Mouse (Mus musculus) embryonic facial prominence, embryonic 12.5 days (tissue): ENCODE results near the gene Prickle4. TPM values are rescaled to one million over a fixed set of nuclear protein-coding genes. Genes with fewer than 3 reads are reported as not detected.

ENCODE experiments used
- ATAC-seq: fragments of 200-750 bp; cut with Nextera tagmentation; 2 replicates; pipeline ENCODE4 v1.8.0; 2017; ENCODE audit not compliant: insufficient number of reproducible peaks, insufficient read depth, low FRiP score, low TSS enrichment
- H3K27ac ChIP-seq: fragments of 300-500 bp; sonication (generic); 2 replicates; pipeline ENCODE4 v1.5.1; 2016; ENCODE audit warnings: mild to moderate bottlenecking
- H3K27me3 ChIP-seq: fragments of 300-500 bp; sonication (generic); 2 replicates; pipeline ENCODE4 v1.6.1; 2016; ENCODE audit warnings: mild to moderate bottlenecking, moderate library complexity
- H3K36me3 ChIP-seq: fragments of 300-500 bp; sonication (generic); 2 replicates; pipeline ENCODE4 v1.6.1; 2016; ENCODE audit warnings: mild to moderate bottlenecking
- H3K4me1 ChIP-seq: fragments of 300-500 bp; sonication (generic); 2 replicates; pipeline ENCODE4 v1.6.1; 2016
- H3K4me2 ChIP-seq: fragments of 300-500 bp; sonication (generic); replicated peaks from 2 replicates; pipeline ENCODE4 v1.6.1; 2016; ENCODE audit warnings: mild to moderate bottlenecking, moderate library complexity
- H3K4me3 ChIP-seq: fragments of 300-500 bp; sonication (generic); 2 replicates; pipeline ENCODE4 v1.5.1; 2016; ENCODE audit warnings: mild to moderate bottlenecking
- H3K9ac ChIP-seq: fragments of 300-500 bp; sonication (generic); 2 replicates; pipeline ENCODE4 v1.6.1; 2016; ENCODE audit warnings: mild to moderate bottlenecking, moderate library complexity
- H3K9me3 ChIP-seq: fragments of 300-500 bp; sonication (generic); 2 replicates; pipeline ENCODE4 v1.6.1; 2016; ENCODE audit warnings: mild to moderate bottlenecking, moderate library complexity
- WGBS: fragments of 180-500 bp; shearing (Covaris S2); methylation state at CpG from one replicate; pipeline ENCODE4 v1.1.7; 2016; 5-methylcytosine and 5-hydroxymethylcytosine counted together
- polyA plus RNA-seq: library from polyadenylated mRNA; unstranded; fragments of >200 nt; fragmentation: Nextera tagmentation; extraction: Ambion mirVana; gene quantifications from 2 replicates; pipeline ENCODE4 v1.2.1, GENCODE M21; 2016

Gene Prickle4
- polyA plus RNA-seq, 1 experiment from 2014 or later: 1.2 TPM

DNA sequence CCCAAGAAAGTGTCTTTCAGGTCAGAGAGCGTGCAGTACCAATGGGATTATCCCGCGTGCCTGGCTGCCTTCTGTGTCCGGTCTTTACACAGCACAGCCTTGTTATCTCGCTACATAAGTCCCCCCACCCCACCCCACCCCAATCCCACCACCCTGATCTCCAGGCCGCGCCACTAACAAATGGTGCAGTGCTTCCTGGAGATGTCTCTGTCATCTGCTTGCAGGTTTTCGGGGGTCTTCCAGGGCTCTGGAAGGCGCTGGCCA is 6.3 kb downstream of the Prickle4 start, which contains the start of gene Tomm6:
Tomm6 (minus strand) TSS at position 43 of the 264 bp plus-strand sequence.
- Histone ChIP-seq H3K27me3 (no peaks in the 10 kb centered on the region), H3K4me2 (peak within 1 kb of the TSS; percentile 90), H3K9ac (peak within 1 kb of the TSS; percentile 77), H3K36me3 (peaks cover 23% of the 10 kb centered on the region), H3K4me1 (peaks cover 14% of the 10 kb centered on the region), H3K4me3 (peak within 1 kb of the TSS; percentile 74), H3K9me3 (no peaks in the 10 kb centered on the region), H3K27ac (peak within 1 kb of the TSS; percentile 86)
- ATAC-seq: no peak; the same call in none of the 2 replicates
- WGBS: 1% methylated on average over 9 of the region's 9 CpGs

DNA sequence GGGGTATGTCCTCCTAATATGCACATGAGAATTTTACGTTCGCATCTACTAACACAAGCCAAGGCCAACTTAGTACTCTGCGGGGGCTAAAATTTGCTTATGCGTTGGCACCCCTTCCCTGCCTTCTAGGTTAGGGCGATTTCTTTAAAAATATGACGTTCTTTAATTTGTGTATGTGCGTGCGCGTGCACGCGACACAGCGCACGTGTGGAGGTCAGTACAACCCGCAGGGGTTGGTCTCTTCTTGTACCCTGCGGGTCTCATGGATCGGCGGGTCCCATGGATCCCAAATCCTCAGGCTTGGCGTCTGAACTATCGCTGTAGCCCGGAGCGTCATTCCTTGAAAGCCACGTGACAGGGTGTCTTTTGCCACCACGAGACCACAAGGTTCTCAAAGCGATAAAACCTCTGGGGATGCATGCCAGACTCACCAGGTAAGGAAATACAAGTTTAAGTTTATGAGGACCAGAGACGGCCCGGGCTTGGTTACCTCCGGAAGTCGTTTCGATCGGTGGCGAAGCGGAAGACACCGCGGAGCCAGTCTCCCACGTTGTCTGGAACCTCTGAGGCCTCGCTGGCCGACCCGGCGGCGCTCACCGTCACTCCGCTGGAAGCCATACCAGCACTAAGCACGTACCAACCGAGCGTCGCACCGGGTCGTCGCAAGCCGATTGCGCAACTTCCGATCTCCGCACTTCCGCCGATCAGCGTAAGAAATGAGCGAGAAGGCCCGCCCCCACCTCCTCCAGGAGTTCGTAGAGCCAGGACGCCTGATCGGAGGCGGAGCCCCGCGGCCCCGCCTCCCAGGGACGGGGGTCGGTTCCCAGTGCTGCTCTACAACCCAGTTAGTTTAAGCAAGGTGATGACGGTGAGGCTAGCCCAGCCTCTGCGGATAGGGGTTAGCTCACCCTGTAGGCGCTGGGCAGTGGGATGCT is 6.9 kb downstream of the Prickle4 start:
- peak overlapping the region; percentile 74 for H3K4me3 ChIP-seq
- peak overlapping the region; percentile 90 for H3K4me2 ChIP-seq
- H3K27me3 ChIP-seq: no peaks in the 10 kb centered on the region
- peak overlapping the region; percentile 77 for H3K9ac ChIP-seq
- under 1% methylated on average over 70 of the region's 70 CpGs for WGBS
- ATAC-seq: peak; percentile 87
- H3K9me3 ChIP-seq: no peaks in the 10 kb centered on the region
- peaks cover 29% of the 10 kb centered on the region for H3K36me3 ChIP-seq
- H3K27ac ChIP-seq: peak overlapping the region; percentile 86
- peaks cover 14% of the 10 kb centered on the region for H3K4me1 ChIP-seq

DNA sequence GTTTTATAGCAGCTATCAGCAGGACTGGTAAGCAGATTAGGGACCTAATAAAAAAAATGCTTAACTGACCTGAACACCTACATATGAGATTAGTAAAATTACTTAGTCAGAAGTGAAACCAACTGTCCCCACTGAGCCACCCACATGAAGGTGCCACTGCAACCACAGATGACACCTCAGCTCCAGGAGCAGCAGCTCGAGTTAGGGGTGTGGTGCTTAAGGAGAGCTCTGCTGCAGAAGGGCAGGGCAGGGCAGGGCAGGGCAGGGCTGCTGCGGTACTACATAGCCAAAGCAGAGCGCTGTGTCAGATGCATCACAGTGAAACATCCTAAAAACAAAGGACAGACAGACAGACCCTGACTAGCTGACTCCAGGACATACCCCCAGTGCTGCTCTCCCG is 11.7 kb downstream of the Prickle4 start:
- Histone ChIP-seq H3K4me2 (no peak overlapping the region), H3K27ac (no peak overlapping the region), H3K27me3 (no peaks in the 10 kb centered on the region), H3K36me3 (peaks cover 66% of the 10 kb centered on the region), H3K4me1 (peaks cover 8% of the 10 kb centered on the region), H3K9me3 (no peaks in the 10 kb centered on the region), H3K4me3 (no peak overlapping the region), H3K9ac (no peak overlapping the region)
- ATAC-seq: no peak
- WGBS: 79% methylated on average over 4 of the region's 4 CpGs

DNA sequence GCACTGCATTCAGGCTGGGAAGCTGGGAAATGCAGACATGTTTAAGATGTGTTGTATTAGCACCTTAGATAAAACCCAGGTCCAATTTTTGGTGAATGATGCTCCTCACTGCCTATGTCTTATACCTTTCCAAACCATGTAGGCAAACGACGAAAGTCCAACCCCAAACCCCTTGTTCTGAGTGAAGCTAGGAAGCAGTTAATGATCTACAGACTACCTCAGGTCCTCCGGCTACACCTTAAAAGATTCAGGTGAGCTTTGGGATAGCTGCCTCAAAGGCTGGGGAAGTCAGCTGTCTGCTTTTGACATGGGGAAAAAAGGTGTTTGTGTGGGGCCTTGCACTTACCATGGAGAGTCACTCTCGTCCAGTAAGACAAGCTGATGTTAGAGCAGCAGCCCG is 15.8 kb downstream of the Prickle4 start:
- Histone ChIP-seq H3K4me2 (no peak overlapping the region), H3K9me3 (no peaks in the 10 kb centered on the region), H3K27ac (no peak overlapping the region), H3K36me3 (peaks cover 59% of the 10 kb centered on the region), H3K4me3 (no peak overlapping the region), H3K4me1 (0 out of 2 replicates have a peak, but pooled peaks cover 4% of the 10 kb centered on the region), H3K9ac (no peak overlapping the region), H3K27me3 (no peaks in the 10 kb centered on the region)
- no peak for ATAC-seq
- 83% methylated on average over 5 of the region's 5 CpGs for WGBS

DNA sequence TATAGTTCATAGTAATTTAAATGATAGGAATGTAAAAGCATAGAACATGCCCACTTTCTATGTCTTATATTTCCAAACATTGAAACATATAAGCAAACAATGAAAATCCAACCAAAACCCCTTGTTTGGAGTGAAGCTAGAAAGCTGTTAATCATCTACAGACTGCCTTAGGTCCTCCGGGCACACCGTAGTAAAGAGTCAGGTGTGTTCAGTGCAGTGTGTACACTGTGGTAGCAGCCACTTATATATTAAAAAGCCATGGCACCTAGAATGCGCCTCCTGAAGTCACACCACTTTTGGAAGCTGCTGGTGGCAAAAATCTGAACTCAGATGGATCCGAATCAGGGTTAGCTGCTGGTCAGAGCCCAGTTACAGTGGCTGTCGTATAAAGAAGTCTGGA is 16.3 kb downstream of the Prickle4 start:
- H3K4me1 ChIP-seq: 0 out of 2 replicates have a peak, but pooled peaks cover 7% of the 10 kb centered on the region
- no peak overlapping the region for H3K9ac ChIP-seq
- no peak overlapping the region for H3K27ac ChIP-seq
- no peak for ATAC-seq
- no peak overlapping the region for H3K4me2 ChIP-seq
- H3K36me3 ChIP-seq: peaks cover 54% of the 10 kb centered on the region
- H3K9me3 ChIP-seq: no peaks in the 10 kb centered on the region
- no peak overlapping the region for H3K4me3 ChIP-seq
- WGBS: 93% methylated on average over 5 of the region's 5 CpGs
- H3K27me3 ChIP-seq: no peaks in the 10 kb centered on the region

DNA sequence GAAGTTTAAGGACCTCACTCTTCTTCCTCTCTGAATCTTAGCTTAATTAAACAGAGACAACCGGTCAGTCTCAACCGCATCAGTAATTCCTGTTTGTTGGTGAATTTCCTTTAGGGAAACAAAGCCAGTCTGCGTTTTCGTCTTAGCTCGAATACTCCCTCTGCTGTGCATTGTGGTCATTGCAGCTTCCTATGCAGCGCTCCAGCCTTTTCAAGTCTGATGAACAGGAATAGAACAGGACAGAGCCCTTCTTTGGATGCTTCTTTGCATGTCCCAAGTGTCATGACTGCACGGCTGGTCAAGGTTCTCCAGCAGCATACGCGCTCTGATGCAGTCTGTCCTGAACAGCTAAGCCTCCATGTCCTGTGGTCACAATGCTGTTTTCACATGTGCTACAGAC is 18.0 kb downstream of the Prickle4 start:
- Histone ChIP-seq H3K36me3 (peaks cover 39% of the 10 kb centered on the region), H3K4me1 (peaks cover 20% of the 10 kb centered on the region), H3K27ac (no peak overlapping the region), H3K4me2 (no peak overlapping the region), H3K27me3 (0 out of 2 replicates have a peak, but pooled peaks cover 10% of the 10 kb centered on the region), H3K4me3 (no peak overlapping the region), H3K9ac (no peak overlapping the region), H3K9me3 (no peaks in the 10 kb centered on the region)
- WGBS: 21% methylated on average over 9 of the region's 9 CpGs
- no peak for ATAC-seq

DNA sequence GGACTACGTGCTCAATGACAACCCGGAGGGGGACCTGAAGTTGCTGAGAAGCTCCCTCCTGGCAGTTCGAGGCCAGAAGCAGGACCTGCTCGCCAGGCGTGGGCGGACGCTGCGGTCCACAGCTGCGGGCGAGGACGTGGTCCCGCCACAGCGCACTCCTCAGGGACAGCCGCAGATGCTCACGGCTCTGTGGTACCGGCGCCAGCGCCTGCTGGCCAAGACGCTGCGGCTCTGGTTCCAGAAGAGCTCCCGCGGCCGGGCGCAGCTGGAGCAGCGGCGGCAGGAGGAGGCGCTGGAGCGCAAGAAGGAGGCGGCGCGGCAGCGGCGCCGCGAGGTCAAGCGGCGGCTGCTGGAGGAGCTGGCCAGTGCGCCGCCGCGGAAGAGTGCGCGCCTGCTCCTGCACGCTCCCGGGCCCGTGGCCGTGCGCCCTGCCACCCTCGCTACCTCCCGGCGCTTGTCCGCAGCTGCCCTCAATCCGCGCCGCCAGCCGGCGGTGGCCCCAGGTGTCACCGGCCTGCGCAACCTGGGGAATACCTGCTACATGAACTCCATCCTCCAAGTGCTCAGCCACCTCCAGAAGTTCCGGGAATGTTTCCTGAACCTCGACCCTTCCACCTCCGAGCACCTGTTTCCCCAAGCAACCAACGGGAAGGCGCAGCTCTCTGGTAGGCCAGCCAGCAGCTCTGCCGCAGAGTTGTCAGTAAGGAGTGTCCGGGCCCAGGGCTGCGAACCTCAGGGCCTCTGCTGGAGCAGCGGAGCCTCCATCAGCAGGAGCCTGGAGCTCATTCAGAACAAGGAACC is 22.0 kb downstream of the Prickle4 start:
- peak overlapping the region; percentile 53 for H3K9ac ChIP-seq
- H3K36me3 ChIP-seq: peaks cover 11% of the 10 kb centered on the region; the same call in 1 of the 2 replicates
- ATAC-seq: peak; percentile 70
- H3K27me3 ChIP-seq: peaks cover 13% of the 10 kb centered on the region; the same call in 1 of the 2 replicates
- 4% methylated on average over 68 of the region's 68 CpGs for WGBS
- H3K4me3 ChIP-seq: peak overlapping the region; percentile 42
- H3K4me1 ChIP-seq: peaks cover 20% of the 10 kb centered on the region
- no peaks in the 10 kb centered on the region for H3K9me3 ChIP-seq
- 0 out of 2 replicates have a peak overlapping the region, but pooled peaks have one; percentile 7 for H3K27ac ChIP-seq
- peak overlapping the region; percentile 87 for H3K4me2 ChIP-seq

DNA sequence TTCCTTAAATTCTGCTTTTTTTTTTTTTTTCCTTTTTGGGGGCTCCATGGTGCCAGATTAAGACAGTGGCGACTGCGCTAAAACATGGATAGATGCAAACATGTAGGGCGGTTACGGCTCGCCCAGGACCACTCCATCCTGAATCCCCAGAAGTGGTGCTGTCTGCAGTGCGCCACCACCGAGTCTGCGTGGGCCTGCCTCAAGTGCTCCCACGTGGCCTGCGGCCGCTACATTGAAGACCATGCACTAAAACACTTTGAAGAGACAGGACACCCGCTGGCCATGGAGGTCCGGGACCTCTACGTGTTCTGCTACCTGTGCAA is 22.6 kb downstream of the Prickle4 start:
- H3K36me3 ChIP-seq: peaks cover 11% of the 10 kb centered on the region; the same call in 1 of the 2 replicates
- peak overlapping the region; percentile 87 for H3K4me2 ChIP-seq
- peaks cover 13% of the 10 kb centered on the region; the same call in 1 of the 2 replicates for H3K27me3 ChIP-seq
- H3K27ac ChIP-seq: 0 out of 2 replicates have a peak overlapping the region, but pooled peaks have one; percentile 7
- H3K9ac ChIP-seq: peak overlapping the region; percentile 53
- H3K9me3 ChIP-seq: no peaks in the 10 kb centered on the region
- H3K4me3 ChIP-seq: peak overlapping the region; percentile 42
- peaks cover 20% of the 10 kb centered on the region for H3K4me1 ChIP-seq
- 12% methylated on average over 14 of the region's 14 CpGs for WGBS
- peak; percentile 35; the same call in 1 of the 2 replicates for ATAC-seq

DNA sequence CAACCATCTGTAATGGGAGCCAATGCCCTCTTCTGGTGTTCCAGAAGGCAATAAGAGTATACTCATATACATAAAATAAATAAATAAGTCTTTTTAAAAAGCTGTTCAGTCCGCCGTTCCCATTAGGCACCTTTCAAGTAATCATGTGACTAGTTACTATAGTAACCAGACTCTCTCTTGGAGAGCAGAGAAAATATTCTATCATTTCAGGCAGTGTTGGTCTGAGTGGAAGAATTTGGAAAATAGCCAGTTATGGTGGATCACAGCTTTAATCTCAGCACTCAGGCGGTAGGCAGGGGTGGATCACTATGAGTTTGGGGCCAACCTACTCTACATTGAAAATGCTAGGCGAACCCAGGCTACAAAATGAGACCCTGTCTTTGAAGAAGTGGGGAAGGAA is 25.4 kb downstream of the Prickle4 start:
- no peak for ATAC-seq

DNA sequence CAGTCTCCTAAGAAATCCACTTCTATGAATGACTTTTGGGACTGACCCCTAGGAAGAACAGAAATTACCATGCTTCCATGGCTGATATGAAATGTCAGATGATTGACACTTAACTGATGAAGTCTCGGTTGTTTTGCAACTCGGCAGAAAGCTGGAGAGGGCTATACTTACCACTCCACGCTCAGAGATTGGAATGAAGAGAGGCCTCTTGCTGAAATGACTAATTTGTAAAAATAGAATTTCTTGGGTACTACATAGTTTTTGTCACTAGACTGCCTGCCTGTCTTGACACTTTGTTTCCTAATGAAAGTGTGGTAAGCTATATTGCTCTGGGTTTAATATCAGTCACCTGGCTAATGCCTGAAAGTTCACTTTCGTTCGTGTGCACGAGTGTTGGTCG is 30.1 kb downstream of the Prickle4 start:
- no peak for ATAC-seq
- 87% methylated on average over 7 of the region's 7 CpGs for WGBS
- H3K9ac ChIP-seq: no peak overlapping the region
- H3K4me1 ChIP-seq: no peaks in the 10 kb centered on the region
- no peak overlapping the region for H3K4me2 ChIP-seq
- no peak overlapping the region for H3K27ac ChIP-seq
- no peaks in the 10 kb centered on the region for H3K9me3 ChIP-seq
- H3K4me3 ChIP-seq: no peak overlapping the region
- no peaks in the 10 kb centered on the region for H3K36me3 ChIP-seq
- no peaks in the 10 kb centered on the region for H3K27me3 ChIP-seq

More for the DNA sequence above, 25.4 kb downstream of the Prickle4 start:
- Histone ChIP-seq H3K27ac (no peak overlapping the region), H3K4me3 (no peak overlapping the region), H3K4me2 (no peak overlapping the region), H3K27me3 (peaks cover 13% of the 10 kb centered on the region; the same call in 1 of the 2 replicates), H3K4me1 (peaks cover 20% of the 10 kb centered on the region), H3K9me3 (no peaks in the 10 kb centered on the region), H3K36me3 (no peaks in the 10 kb centered on the region), H3K9ac (no peak overlapping the region)
- WGBS: 81% methylated on average over 4 of the region's 4 CpGs

DNA sequence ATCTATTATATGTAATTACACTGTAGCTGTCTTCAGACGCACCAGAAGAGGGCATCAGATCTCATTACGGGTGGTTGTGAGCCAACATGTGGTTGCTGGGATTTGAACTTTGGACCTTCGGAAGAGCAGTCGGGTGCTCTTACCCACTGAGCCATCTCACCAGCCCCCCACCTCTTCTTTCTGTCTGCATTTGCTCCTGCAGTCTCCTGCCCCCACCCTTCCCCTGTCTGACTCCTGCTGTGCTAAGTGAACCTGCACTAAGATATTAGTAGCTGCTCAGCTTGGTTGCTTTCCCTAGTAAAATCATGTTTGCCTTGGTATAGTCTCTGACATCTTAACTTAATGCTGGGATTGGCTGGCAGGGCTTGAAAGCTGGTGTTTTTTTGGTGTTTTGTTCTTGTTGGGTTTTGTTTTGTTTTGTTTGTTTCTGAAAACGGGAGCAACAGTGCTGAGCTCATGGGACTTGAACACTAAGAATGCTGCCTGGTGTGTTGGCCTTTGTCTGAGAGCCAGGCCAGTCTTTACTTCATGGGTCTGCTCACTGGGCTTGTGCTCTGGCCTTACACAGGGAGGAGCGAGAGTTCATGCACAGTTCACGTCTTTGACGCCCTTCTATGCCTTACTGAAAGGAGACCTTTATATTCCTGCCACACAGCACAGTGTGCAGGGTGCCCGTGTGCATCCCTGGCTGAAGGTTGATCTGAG is 31.4 kb downstream of the Prickle4 start:
- H3K27ac ChIP-seq: no peak overlapping the region
- no peaks in the 10 kb centered on the region for H3K4me1 ChIP-seq
- H3K36me3 ChIP-seq: no peaks in the 10 kb centered on the region
- H3K4me3 ChIP-seq: no peak overlapping the region
- 57% methylated on average over 9 of the region's 9 CpGs for WGBS
- ATAC-seq: peak; percentile 77; the same call in 1 of the 2 replicates
- no peaks in the 10 kb centered on the region for H3K27me3 ChIP-seq
- no peaks in the 10 kb centered on the region for H3K9me3 ChIP-seq
- no peak overlapping the region for H3K4me2 ChIP-seq
- H3K9ac ChIP-seq: no peak overlapping the region
